Mouse (Mus musculus) forebrain, embryonic 11.5 days (tissue): Measurements from ENCODE around the gene Gm17359. TPM values are rescaled to one million over a fixed set of nuclear protein-coding genes. Genes with fewer than 3 reads are reported as not detected.

ENCODE experiments used
- ATAC-seq: fragments of 200-750 bp; cut with Nextera tagmentation; replicated peaks from 2 replicates; pipeline ENCODE4 v1.8.0; 2017; ENCODE audit warnings: moderate TSS enrichment; ENCODE audit not compliant: low FRiP score
- DNase-seq: peaks from one replicate; pipeline ENCODE4 v3.0.0-alpha.2; 2017; ENCODE audit warnings: low spot score
- H3K27ac ChIP-seq: fragments of 300-500 bp; sonication (generic); 2 replicates; pipeline ENCODE4 v1.5.1; 2014; ENCODE audit warnings: low read depth, low read length
- H3K27me3 ChIP-seq: fragments of 300-500 bp; sonication (generic); 2 replicates; pipeline ENCODE4 v1.6.1; 2014; ENCODE audit warnings: mild to moderate bottlenecking, low read length, mixed read lengths; ENCODE audit not compliant: control insufficient read depth, insufficient read depth
- H3K36me3 ChIP-seq: fragments of 300-500 bp; sonication (generic); 2 replicates; pipeline ENCODE4 v1.6.1; 2014; ENCODE audit warnings: mild to moderate bottlenecking, low read length, moderate library complexity, mixed read lengths; ENCODE audit not compliant: control insufficient read depth, insufficient read depth
- H3K4me1 ChIP-seq: fragments of 300-500 bp; sonication (generic); replicated peaks from 2 replicates; pipeline ENCODE4 v1.6.1; 2014; ENCODE audit warnings: low read length, mixed read lengths; ENCODE audit not compliant: control insufficient read depth, insufficient read depth
- H3K4me2 ChIP-seq: fragments of 300-500 bp; sonication (generic); 2 replicates; pipeline ENCODE4 v1.6.1; 2014; ENCODE audit warnings: low read depth, mild to moderate bottlenecking, low read length, moderate library complexity, mixed read lengths; ENCODE audit not compliant: severe bottlenecking
- H3K4me3 ChIP-seq: fragments of 300-500 bp; sonication (generic); 2 replicates; pipeline ENCODE4 v1.5.1; 2014; ENCODE audit warnings: low read depth, low read length
- H3K9ac ChIP-seq: fragments of 300-500 bp; sonication (generic); 2 replicates; pipeline ENCODE4 v1.6.1; 2014; ENCODE audit warnings: low read length
- H3K9me3 ChIP-seq: fragments of 300-500 bp; sonication (generic); 2 replicates; pipeline ENCODE4 v1.6.1; 2016; ENCODE audit warnings: low read length, mixed read lengths; ENCODE audit not compliant: control insufficient read depth
- WGBS: fragments of 180-500 bp; shearing (Covaris S2); extraction: QIAGEN DNeasy Blood & Tissue Kit; methylation state at CpG from one replicate; pipeline ENCODE4 v1.1.7; 2014; 5-methylcytosine and 5-hydroxymethylcytosine counted together
- polyA plus RNA-seq: library from polyadenylated mRNA; unstranded; fragments of >200 nt; fragmentation: Nextera tagmentation; extraction: Ambion mirVana; gene quantifications from 2 replicates; pipeline ENCODE4 v1.2.1, GENCODE M21; 2014

The Gm17359 gene
- polyA plus RNA-seq, 1 experiment from 2014 or later: not detected

- no peak overlapping the region for H3K9ac ChIP-seq
- DNase-seq (no peak), ATAC-seq (no peak)
- H3K9me3 ChIP-seq: no peaks in the 10 kb centered on the region
- H3K4me2 ChIP-seq: no peak overlapping the region
- no peaks in the 10 kb centered on the region for H3K36me3 ChIP-seq
- WGBS: 92% methylated on average over 7 of the region's 7 CpGs
- H3K4me3 ChIP-seq: no peak overlapping the region
- H3K27ac ChIP-seq: no peak overlapping the region
- H3K4me1 ChIP-seq: 0 out of 2 replicates have a peak, but pooled peaks cover 2% of the 10 kb centered on the region
- no peaks in the 10 kb centered on the region for H3K27me3 ChIP-seq
Observed at GRCm38 (mm10) chr3:79333051-79333450, 3.4 kb upstream of the Gm17359 start.

- Histone ChIP-seq H3K4me1 (0 out of 2 replicates have a peak, but pooled peaks cover 2% of the 10 kb centered on the region), H3K36me3 (no peaks in the 10 kb centered on the region), H3K27ac (no peak overlapping the region), H3K4me3 (no peak overlapping the region), H3K4me2 (no peak overlapping the region), H3K9me3 (no peaks in the 10 kb centered on the region), H3K9ac (no peak overlapping the region), H3K27me3 (no peaks in the 10 kb centered on the region)
- WGBS: 90% methylated on average over 8 of the region's 8 CpGs
- ATAC-seq: no peak
- DNase-seq: no peak
Observed at GRCm38 (mm10) chr3:79333643-79334200, 2.7 kb upstream of the Gm17359 start.

GRCm38 (mm10) chr3:79340737-79341136 is 4.3 kb downstream of the Gm17359 start:
- Histone ChIP-seq H3K9ac (no peak overlapping the region), H3K27ac (no peak overlapping the region), H3K27me3 (no peaks in the 10 kb centered on the region), H3K4me3 (no peak overlapping the region), H3K4me1 (no peaks in the 10 kb centered on the region), H3K9me3 (no peaks in the 10 kb centered on the region), H3K4me2 (no peak overlapping the region), H3K36me3 (no peaks in the 10 kb centered on the region)
- ATAC-seq: no peak
- DNase-seq: no peak
- WGBS: 60% methylated on average over 3 of the region's 3 CpGs

GRCm38 (mm10) chr3:79342961-79343735 is 6.7 kb downstream of the Gm17359 start:
- Histone ChIP-seq H3K27ac (no peak overlapping the region), H3K4me3 (no peak overlapping the region), H3K27me3 (no peaks in the 10 kb centered on the region), H3K4me2 (no peak overlapping the region), H3K9me3 (no peaks in the 10 kb centered on the region), H3K4me1 (no peaks in the 10 kb centered on the region), H3K9ac (no peak overlapping the region), H3K36me3 (no peaks in the 10 kb centered on the region)
- no peak for ATAC-seq
- 86% methylated on average over 17 of the region's 17 CpGs for WGBS
- DNase-seq: no peak

- H3K36me3 ChIP-seq: no peaks in the 10 kb centered on the region
- no peaks in the 10 kb centered on the region for H3K4me1 ChIP-seq
- no peak for DNase-seq
- no peaks in the 10 kb centered on the region for H3K9me3 ChIP-seq
- H3K4me2 ChIP-seq: no peak overlapping the region
- no peaks in the 10 kb centered on the region for H3K27me3 ChIP-seq
- no peak overlapping the region for H3K9ac ChIP-seq
- H3K4me3 ChIP-seq: no peak overlapping the region
- no peak for ATAC-seq
- 83% methylated on average over 1 of the region's 1 CpGs for WGBS
- H3K27ac ChIP-seq: no peak overlapping the region
Observed at GRCm38 (mm10) chr3:79349311-79349710, 12.8 kb downstream of the Gm17359 start.

GRCm38 (mm10) chr3:79358721-79359120 is 22.3 kb downstream of the Gm17359 start:
- WGBS: 38% methylated on average over 4 of the region's 4 CpGs
- Histone ChIP-seq H3K27me3 (no peaks in the 10 kb centered on the region), H3K4me3 (no peak overlapping the region), H3K9me3 (no peaks in the 10 kb centered on the region), H3K27ac (no peak overlapping the region), H3K36me3 (no peaks in the 10 kb centered on the region), H3K9ac (no peak overlapping the region), H3K4me2 (no peak overlapping the region), H3K4me1 (no peaks in the 10 kb centered on the region)
- no peak for DNase-seq
- no peak for ATAC-seq

GRCm38 (mm10) chr3:79360317-79361101 is 24.0 kb downstream of the Gm17359 start:
- 82% methylated on average over 15 of the region's 15 CpGs for WGBS
- no peak for DNase-seq
- ATAC-seq: no peak
- no peak overlapping the region for H3K4me3 ChIP-seq
- no peak overlapping the region for H3K4me2 ChIP-seq
- no peak overlapping the region for H3K27ac ChIP-seq
- no peaks in the 10 kb centered on the region for H3K9me3 ChIP-seq
- no peaks in the 10 kb centered on the region for H3K4me1 ChIP-seq
- no peaks in the 10 kb centered on the region for H3K27me3 ChIP-seq
- no peak overlapping the region for H3K9ac ChIP-seq
- no peaks in the 10 kb centered on the region for H3K36me3 ChIP-seq

- no peak overlapping the region for H3K9ac ChIP-seq
- H3K9me3 ChIP-seq: no peaks in the 10 kb centered on the region
- H3K36me3 ChIP-seq: no peaks in the 10 kb centered on the region
- DNase-seq (no peak), ATAC-seq (no peak)
- H3K4me2 ChIP-seq: no peak overlapping the region
- H3K27ac ChIP-seq: no peak overlapping the region
- H3K4me1 ChIP-seq: no peaks in the 10 kb centered on the region
- 63% methylated on average over 8 of the region's 8 CpGs for WGBS
- H3K27me3 ChIP-seq: no peaks in the 10 kb centered on the region
- no peak overlapping the region for H3K4me3 ChIP-seq
Observed at GRCm38 (mm10) chr3:79366098-79366497, 29.6 kb downstream of the Gm17359 start.
